Mouse (Mus musculus): ENCODE data around the gene Rcl1.

DNA sequence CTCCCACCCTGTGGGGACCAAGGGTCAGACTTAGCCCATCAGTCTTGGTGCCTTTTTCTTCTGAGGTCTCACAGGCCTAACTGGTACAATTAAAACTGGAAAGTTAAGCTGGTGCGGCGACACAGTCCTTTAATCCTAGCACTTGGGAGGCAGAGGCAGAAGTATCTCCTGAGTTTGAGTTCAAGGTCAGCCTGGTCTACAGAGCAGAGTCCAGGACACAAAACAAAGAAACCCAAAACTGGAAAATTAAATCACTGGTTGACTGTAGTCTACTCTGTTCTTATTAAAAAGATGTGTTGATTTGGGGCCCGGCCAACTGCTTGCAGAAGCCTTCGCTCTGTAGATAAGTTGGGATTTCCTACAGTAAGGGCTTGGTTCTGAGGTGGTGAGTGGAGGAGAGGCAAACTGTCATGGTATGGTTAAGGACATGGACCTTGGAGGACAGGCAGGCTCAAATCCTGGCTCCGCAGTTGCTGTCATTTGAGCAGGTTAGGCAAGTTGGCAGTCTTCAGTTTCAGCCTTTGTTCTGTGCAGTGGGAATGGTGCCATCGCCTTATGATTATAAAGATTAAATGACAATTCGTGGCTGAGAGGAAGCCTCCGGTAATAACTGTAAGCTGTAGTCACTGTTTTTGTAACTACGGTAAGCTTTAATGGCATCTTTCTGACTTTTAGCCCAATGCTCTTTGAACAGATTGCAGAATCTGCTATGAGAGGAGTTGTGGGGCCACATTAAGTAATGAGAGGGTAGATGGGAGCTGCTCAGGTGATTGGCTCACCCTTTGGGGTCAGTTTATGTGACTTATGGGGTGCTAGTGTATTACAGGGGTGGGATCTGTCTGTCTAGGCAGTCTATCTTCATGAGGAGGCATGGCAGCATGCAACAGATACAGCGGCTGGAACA is 12.8 kb downstream of the Rcl1 start:
- TF ChIP-seq CTCF (IDR thresholded peaks at IDR 0.05; ENCODE audit: extremely low read depth, insufficient read depth, low read length): no peak
- no peak for TF ChIP-seq POLR2A (IDR thresholded peaks at IDR 0.05; ENCODE audit: extremely low read depth, insufficient read depth, low read length)
